Mouse (Mus musculus) liver, embryonic 13.5 days (tissue): ENCODE data around the gene Mtmr1. TPM values are rescaled to one million over a fixed set of nuclear protein-coding genes. Genes with fewer than 3 reads are reported as not detected.
A peak's percentile ranks its signal among the peaks of the same experiment; 100 is the strongest.

Experiments
- ATAC-seq: fragments of 200-750 bp; cut with Nextera tagmentation; 2 replicates; pipeline ENCODE4 v1.8.0; 2017; ENCODE audit warnings: low read depth, mild to moderate bottlenecking, moderate number of reproducible peaks, moderate library complexity
- DNase-seq: peaks from one replicate; pipeline ENCODE4 v3.0.0; 2022
- H3K27ac ChIP-seq: fragments of 300-500 bp; sonication (generic); 2 replicates; pipeline ENCODE4 v1.5.1; 2015; ENCODE audit warnings: moderate library complexity, mild to moderate bottlenecking, inconsistent platforms
- H3K27me3 ChIP-seq: fragments of 300-500 bp; sonication (generic); 2 replicates; pipeline ENCODE4 v1.6.1; 2015; ENCODE audit warnings: mild to moderate bottlenecking, inconsistent platforms
- H3K36me3 ChIP-seq: fragments of 300-500 bp; sonication (generic); 2 replicates; pipeline ENCODE4 v1.6.1; 2015; ENCODE audit warnings: mild to moderate bottlenecking, inconsistent platforms
- H3K4me1 ChIP-seq: fragments of 300-500 bp; sonication (generic); replicated peaks from 2 replicates; pipeline ENCODE4 v1.6.1; 2015; ENCODE audit warnings: inconsistent platforms
- H3K4me2 ChIP-seq: fragments of 300-500 bp; sonication (generic); 2 replicates; pipeline ENCODE4 v1.6.1; 2015; ENCODE audit warnings: inconsistent platforms, mild to moderate bottlenecking, moderate library complexity
- H3K4me3 ChIP-seq: fragments of 300-500 bp; sonication (generic); replicated peaks from 2 replicates; pipeline ENCODE4 v1.5.1; 2015; ENCODE audit warnings: mild to moderate bottlenecking, inconsistent platforms
- H3K9ac ChIP-seq: fragments of 300-500 bp; sonication (generic); 2 replicates; pipeline ENCODE4 v1.6.1; 2015; ENCODE audit warnings: mild to moderate bottlenecking, inconsistent platforms
- H3K9me3 ChIP-seq: fragments of 300-500 bp; sonication (generic); replicated peaks from 2 replicates; pipeline ENCODE4 v1.6.1; 2016; ENCODE audit warnings: inconsistent platforms
- WGBS: fragments of 180-500 bp; shearing (Covaris S2); methylation state at CpG from one replicate; pipeline ENCODE4 v1.1.7; 2015; ENCODE audit not compliant: insufficient replicate concordance; 5-methylcytosine and 5-hydroxymethylcytosine counted together
- polyA plus RNA-seq: library from polyadenylated mRNA; unstranded; fragments of >200 nt; fragmentation: Nextera tagmentation; extraction: Ambion mirVana; gene quantifications from 2 replicates; pipeline ENCODE4 v1.2.1, GENCODE M21; 2015

Mtmr1 gene
- polyA plus RNA-seq, 1 experiment from 2014 or later: 5.5 TPM

DNA sequence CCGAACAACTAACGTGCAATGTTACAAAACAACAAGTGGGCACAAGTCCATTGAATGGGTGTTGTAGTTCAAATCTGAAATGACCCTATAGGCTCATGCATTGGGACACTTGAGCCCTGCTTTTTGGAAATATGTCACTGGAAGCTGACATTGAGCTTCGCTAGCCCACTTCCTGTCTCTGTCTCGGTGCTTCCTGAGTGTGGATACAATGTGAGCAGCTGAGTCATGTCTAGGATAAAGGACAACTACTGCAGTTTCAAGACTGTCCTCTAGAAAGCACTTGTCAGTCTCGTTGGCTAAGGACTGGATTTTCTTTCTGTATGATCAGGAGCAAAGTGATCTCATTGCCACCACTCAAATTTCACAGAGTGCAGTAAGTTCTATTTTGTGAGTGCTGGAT, 78.4 kb downstream of the Mtmr1 start:
- no peak overlapping the region for H3K4me2 ChIP-seq
- no peaks in the 10 kb centered on the region for H3K9me3 ChIP-seq
- no peaks in the 10 kb centered on the region for H3K4me1 ChIP-seq
- H3K27ac ChIP-seq: no peak overlapping the region
- H3K27me3 ChIP-seq: no peaks in the 10 kb centered on the region
- H3K36me3 ChIP-seq: peaks cover 10% of the 10 kb centered on the region; the same call in 1 of the 2 replicates
- 55% methylated on average over 5 of the region's 5 CpGs for WGBS
- no peak overlapping the region for H3K9ac ChIP-seq
- no peak for ATAC-seq
- no peak for DNase-seq
- no peak overlapping the region for H3K4me3 ChIP-seq

DNA sequence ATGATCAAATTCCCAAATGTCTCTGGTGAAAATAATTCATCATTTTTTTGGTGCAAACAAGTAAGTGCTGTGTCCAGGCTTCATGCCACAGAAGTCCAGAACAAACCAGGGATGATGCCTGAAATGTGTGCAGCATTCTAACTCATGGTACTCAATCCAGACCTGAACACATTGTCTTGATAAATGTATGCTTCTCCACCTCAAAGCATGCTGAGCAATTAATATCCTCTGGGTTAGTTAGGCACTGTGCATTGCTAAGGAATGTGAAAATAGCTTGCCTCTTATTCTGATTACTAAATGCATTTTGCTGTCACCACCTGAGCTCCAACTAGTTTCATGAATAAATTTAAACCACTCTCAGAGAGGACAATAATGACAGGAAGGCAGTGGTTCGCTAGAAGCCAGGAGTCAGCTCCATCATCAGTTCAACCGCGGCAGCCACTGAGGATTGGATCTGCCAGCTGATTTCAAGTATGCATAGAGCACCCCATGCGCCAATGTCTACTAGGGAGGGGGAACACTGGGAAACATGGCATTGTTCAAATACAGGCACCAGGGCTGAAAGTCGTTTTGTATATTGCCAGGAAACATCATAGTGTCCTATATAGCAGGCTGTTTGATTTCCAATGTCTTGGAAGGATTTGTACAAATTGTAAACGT, 91.6 kb downstream of the Mtmr1 start:
- H3K4me2 ChIP-seq: no peak overlapping the region
- no peak for DNase-seq
- H3K27ac ChIP-seq: no peak overlapping the region
- H3K36me3 ChIP-seq: 0 out of 2 replicates have a peak, but pooled peaks cover 3% of the 10 kb centered on the region
- H3K4me1 ChIP-seq: no peaks in the 10 kb centered on the region
- WGBS: 77% methylated on average over 6 of the region's 6 CpGs
- no peak overlapping the region for H3K4me3 ChIP-seq
- H3K27me3 ChIP-seq: no peaks in the 10 kb centered on the region
- no peaks in the 10 kb centered on the region for H3K9me3 ChIP-seq
- no peak overlapping the region for H3K9ac ChIP-seq
- no peak for ATAC-seq

DNA sequence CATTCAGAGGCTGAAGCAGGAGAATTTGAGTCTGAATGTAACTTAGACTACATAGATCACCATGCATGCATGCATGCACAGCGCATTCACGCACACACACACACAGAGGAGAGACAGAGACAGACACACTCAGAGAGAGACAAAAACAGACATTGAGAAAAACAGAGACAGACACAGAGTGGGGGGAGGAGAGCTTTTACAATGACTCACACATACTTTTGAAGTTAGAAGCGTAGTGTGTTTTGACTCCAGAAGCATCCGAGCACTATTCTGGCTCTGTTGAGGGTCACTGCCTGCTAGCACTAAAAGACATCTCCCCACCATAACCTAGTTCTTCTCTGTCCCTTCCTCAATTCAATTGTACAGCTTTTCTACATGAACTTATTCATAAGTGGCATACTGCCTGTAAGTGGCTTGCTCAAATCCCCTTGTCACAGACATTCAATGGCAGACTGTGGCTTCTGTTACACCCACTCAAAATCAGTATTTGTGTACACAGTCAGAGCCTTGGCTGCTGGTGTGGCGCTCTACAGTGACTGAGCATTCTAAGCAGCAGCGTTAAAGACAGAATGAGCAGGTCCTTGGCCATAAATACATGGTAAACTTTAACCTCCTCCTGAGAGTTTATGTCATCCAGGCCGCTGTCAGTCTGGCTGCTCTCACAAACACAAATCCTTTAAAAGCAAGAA, 99.7 kb downstream of the Mtmr1 start:
- Histone ChIP-seq H3K4me2 (no peak overlapping the region), H3K27me3 (no peaks in the 10 kb centered on the region), H3K4me1 (peaks cover 35% of the 10 kb centered on the region), H3K27ac (no peak overlapping the region), H3K9me3 (no peaks in the 10 kb centered on the region), H3K36me3 (no peaks in the 10 kb centered on the region), H3K9ac (no peak overlapping the region), H3K4me3 (no peak overlapping the region)
- WGBS: 70% methylated on average over 7 of the region's 7 CpGs
- ATAC-seq: no peak
- no peak for DNase-seq

DNA sequence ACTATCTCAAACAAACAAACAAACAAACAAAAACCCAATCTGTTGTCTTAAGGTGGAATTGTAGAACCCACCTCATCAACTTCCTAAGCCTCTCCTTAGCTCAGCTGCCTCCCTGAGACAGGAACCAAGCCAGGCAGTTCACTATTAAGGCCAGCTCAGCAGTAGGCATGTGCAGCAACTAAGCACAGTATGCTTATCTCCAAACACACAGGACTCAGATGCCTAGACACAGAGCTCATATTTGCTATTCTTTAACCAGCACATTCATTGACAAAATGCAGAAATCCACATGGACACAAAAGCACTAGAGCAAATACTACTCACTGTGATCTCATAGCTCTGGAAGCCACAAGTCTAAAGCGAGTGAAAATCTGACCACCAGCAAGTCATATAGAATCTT, 100.9 kb downstream of the Mtmr1 start:
- ATAC-seq (peak; percentile 72), DNase-seq (no peak)
- Histone ChIP-seq H3K27ac (no peak overlapping the region), H3K9ac (no peak overlapping the region), H3K36me3 (no peaks in the 10 kb centered on the region), H3K4me2 (no peak overlapping the region), H3K4me1 (peaks cover 36% of the 10 kb centered on the region), H3K4me3 (no peak overlapping the region), H3K27me3 (no peaks in the 10 kb centered on the region), H3K9me3 (no peaks in the 10 kb centered on the region)
- WGBS: 76% methylated on average over 1 of the region's 1 CpGs

DNA sequence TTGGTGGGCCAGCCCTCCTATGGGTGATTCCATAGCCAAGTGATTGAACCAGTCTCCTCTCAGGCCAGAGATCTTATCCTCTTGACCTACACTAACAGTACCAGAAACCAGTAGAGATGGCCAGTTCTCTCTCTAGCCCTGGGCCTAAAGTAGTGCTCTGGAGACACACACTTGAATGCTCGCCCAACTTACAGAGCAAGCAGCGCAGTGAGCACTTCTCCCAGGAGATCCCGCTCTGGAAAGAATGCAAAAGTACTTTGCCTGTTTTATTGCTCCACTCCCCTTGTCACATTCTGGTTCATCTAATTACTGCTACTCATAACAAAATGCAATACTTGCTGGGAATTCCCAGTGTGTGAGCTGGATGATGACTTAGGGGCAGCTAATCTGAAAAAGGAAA, 102.9 kb downstream of the Mtmr1 start:
- no peaks in the 10 kb centered on the region for H3K36me3 ChIP-seq
- H3K4me3 ChIP-seq: no peak overlapping the region
- H3K4me2 ChIP-seq: no peak overlapping the region
- no peak for ATAC-seq
- H3K9me3 ChIP-seq: no peaks in the 10 kb centered on the region
- no peak overlapping the region for H3K9ac ChIP-seq
- no peak for DNase-seq
- peaks cover 39% of the 10 kb centered on the region for H3K4me1 ChIP-seq
- H3K27ac ChIP-seq: no peak overlapping the region
- no peaks in the 10 kb centered on the region for H3K27me3 ChIP-seq
- 85% methylated on average over 3 of the region's 3 CpGs for WGBS

Other genes starting within 250 kb of the Mtmr1 start
- 3.0 and 4.4 TPM in 2 replicates for gene Mtm1, start 154.0 kb upstream of the Mtmr1 start, polyA plus RNA-seq
- 11.0 and 11.8 TPM in 2 replicates for gene Cd99l2, start 128.1 kb downstream of the Mtmr1 start, polyA plus RNA-seq
- gene Hmgb3, start 191.2 kb downstream of the Mtmr1 start, polyA plus RNA-seq: 292 and 348 TPM in 2 replicates